Mouse (Mus musculus) inflammation-experienced regulatory T-cells, adult 6 months (primary cell): ENCODE results near the gene Med11. TPM values are rescaled to one million over a fixed set of nuclear protein-coding genes. Genes with fewer than 3 reads are reported as not detected.
"Not testable (repeated sequence)": the region's sequence is repeated elsewhere in the genome, so short reads cannot be mapped to it uniquely, and the experiment has no call there.

Source experiments
- ATAC-seq: one replicate; pipeline ENCODE4 v1.8.0; 2017
- polyA plus RNA-seq, 3 experiments: library from polyadenylated mRNA; unstranded; fragments of 100-300 nt; shearing (Covaris generic); gene quantifications; one replicate each; pipeline ENCODE4 v1.2.1; 2017

Med11 gene
- polyA plus RNA-seq, 3 experiments from 2014 or later: 76.7 to 81.3 (median 80.3) TPM

- no peak for ATAC-seq
These were observed 4.3 kb upstream of the Med11 start for GRCm38 (mm10) chr11:70447373-70447772.

GRCm38 (mm10) chr11:70450926-70451325 lies 793 bp upstream of the Med11 start:
- ATAC-seq: no peak

- ATAC-seq: no peak
These were observed 1.7 kb downstream of the Med11 start for GRCm38 (mm10) chr11:70453261-70454044.

GRCm38 (mm10) chr11:70458688-70459600 lies 7.2 kb downstream of the Med11 start, which contains the start of gene Zmynd15:
Gene Zmynd15, plus strand, starts transcription at chr11:70459433.
- no peak for ATAC-seq

GRCm38 (mm10) chr11:70459601-70460101 lies 7.9 kb downstream of the Med11 start, which contains the start of gene Cxcl16:
Gene Cxcl16, minus strand, starts transcription at chr11:70459984.
- no peak for ATAC-seq

- ATAC-seq: no peak
These were observed 12.3 kb downstream of the Med11 start for GRCm38 (mm10) chr11:70463970-70464369.

- no peak for ATAC-seq
These were observed 13.5 kb downstream of the Med11 start for GRCm38 (mm10) chr11:70465211-70465610.

GRCm38 (mm10) chr11:70465824-70466223 lies 14.1 kb downstream of the Med11 start:
- no peak for ATAC-seq

GRCm38 (mm10) chr11:70467902-70468619 lies 16.3 kb downstream of the Med11 start:
- no peak for ATAC-seq

- no peak for ATAC-seq
These were observed 18.0 kb downstream of the Med11 start for GRCm38 (mm10) chr11:70469764-70470163.

GRCm38 (mm10) chr11:70472716-70473115 lies 21.0 kb downstream of the Med11 start:
- ATAC-seq: no peak

- not testable (repeated sequence) for ATAC-seq
These were observed 21.6 kb downstream of the Med11 start for GRCm38 (mm10) chr11:70473291-70473690.

GRCm38 (mm10) chr11:70474872-70475534 lies 23.3 kb downstream of the Med11 start:
- no peak for ATAC-seq

GRCm38 (mm10) chr11:70485498-70485897 lies 33.8 kb downstream of the Med11 start:
- no peak for ATAC-seq

- no peak for ATAC-seq
These were observed 36.1 kb downstream of the Med11 start for GRCm38 (mm10) chr11:70487816-70488215.

GRCm38 (mm10) chr11:70489138-70489537 lies 37.4 kb downstream of the Med11 start:
- no peak for ATAC-seq

- no peak for ATAC-seq
These were observed 38.0 kb downstream of the Med11 start for GRCm38 (mm10) chr11:70489684-70490083.

- no peak for ATAC-seq
These were observed 48.1 kb downstream of the Med11 start for GRCm38 (mm10) chr11:70499566-70500475.

GRCm38 (mm10) chr11:70500476-70500812 lies 48.7 kb downstream of the Med11 start:
- ATAC-seq: no peak

GRCm38 (mm10) chr11:70502018-70502417 lies 50.3 kb downstream of the Med11 start:
- no peak for ATAC-seq
